Mouse (Mus musculus): ENCODE data around the gene Myo1e.

DNA sequence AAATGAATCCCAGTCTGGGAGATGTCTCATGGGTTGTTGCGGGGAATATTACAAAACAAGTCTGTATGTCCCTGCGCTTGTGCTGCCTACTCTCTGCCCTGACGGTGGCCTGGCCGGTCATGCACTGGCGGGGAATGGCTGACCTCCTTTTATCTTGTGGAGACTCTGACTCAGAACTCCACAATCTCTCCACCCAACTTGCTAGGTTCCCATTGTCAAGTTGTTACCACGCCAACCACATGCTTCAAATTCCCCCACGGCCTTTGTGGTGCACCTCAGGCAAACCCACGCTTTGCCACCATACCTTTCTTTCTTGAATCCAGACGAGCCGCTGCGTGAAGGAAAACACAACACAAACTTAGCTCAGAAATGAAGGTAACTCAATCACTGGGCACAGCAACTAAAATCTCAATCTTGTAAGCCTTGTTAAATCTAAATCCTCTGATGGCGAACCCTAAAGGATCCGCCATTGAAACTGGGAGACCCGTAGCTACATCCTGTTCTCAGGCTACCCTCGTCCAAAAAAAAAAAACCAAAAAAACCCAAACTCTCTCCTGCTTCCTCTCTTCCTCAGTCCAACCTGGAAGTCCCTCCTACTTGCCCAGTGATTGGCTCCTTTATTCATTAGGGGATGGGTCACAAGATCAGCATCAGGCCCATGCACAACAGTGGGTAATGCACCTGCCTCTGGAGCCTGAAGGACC is 10.0 kb upstream of the Myo1e start:
- TF ChIP-seq CTCF (IDR thresholded peaks at IDR 0.05; ENCODE audit: low read depth, low read length) (no peak), POLR2A (IDR thresholded peaks at IDR 0.05; ENCODE audit: borderline replicate concordance, low read depth, low read length) (no peak)

Measured in bone marrow macrophage, adult 2 months (primary cell).